In the genomic region with DNA sequence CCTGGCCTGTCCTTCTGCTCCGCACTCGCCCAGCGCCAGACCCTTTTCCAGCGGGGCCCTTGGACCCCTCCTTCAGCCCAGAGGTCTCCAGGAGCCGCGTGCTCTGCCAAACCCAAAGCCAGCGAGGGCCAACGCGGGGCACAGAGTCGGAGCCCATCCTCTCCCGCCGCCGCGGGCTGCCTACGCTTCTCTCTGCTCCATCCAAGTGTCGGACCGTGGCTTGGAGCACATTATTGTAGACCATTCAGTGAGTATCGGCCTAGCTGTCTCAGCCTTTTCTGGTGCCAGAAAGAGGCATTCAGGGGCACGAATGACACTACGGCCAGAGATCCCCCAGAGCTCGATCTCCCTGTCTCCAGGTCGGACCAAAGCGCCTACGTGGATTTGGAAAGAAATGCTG, we compare ENCODE assay signal across 9 mouse cellular contexts. TPM values are rescaled to one million over a fixed set of nuclear protein-coding genes. Genes with fewer than 3 reads are reported as not detected.
DNase-seq lines count a peak whose midpoint lies in the region; ATAC-seq and TF ChIP-seq lines count a peak whose summit lies in the region.
"Had no signal": no experiment of that assay in that cellular context is flagged by ENCODE, and none has a peak within 500 bp of the region (broad histone marks: within the 10 kb centered on the region; RNA-seq: fewer than 3 reads in every experiment).

No protein-coding gene starts in this region.

- no peak for TF ChIP-seq CTCF in lung, postnatal 0 days (IDR thresholded peaks at IDR 0.05)

- no peak for TF ChIP-seq EP300 in lung, postnatal 0 days (IDR thresholded peaks at IDR 0.05)

- H3K27me3 ChIP-seq in lung, postnatal 0 days (replicated peaks; ENCODE audit: insufficient read depth, low read length) = peaks cover 24% of the 10 kb centered on the region
- peaks cover 31% of the 10 kb centered on the region for H3K27me3 ChIP-seq in limb, embryonic 11.5 days (ENCODE audit: control insufficient read depth, insufficient read depth, low read length)
- H3K27me3 ChIP-seq in stomach, embryonic 14.5 days (ENCODE audit: control insufficient read depth, insufficient read depth, low read length) = peaks cover 17% of the 10 kb centered on the region; the same call in 1 of the 2 replicates

- H3K9ac ChIP-seq in lung, postnatal 0 days (replicated peaks; ENCODE audit: low read depth) = no peak overlapping the region
- peak overlapping the region; percentile 47 for H3K9ac ChIP-seq in limb, embryonic 11.5 days (ENCODE audit: low read length)
- H3K9ac ChIP-seq in stomach, embryonic 14.5 days (replicated peaks; ENCODE audit: low read depth, low read length) = peak overlapping the region; percentile 57; the same call in 1 of the 2 replicates

- H3K4me1 ChIP-seq in lung, postnatal 0 days (ENCODE audit: insufficient read depth, low read depth, low read length) = no peaks in the 10 kb centered on the region
- peaks cover 5% of the 10 kb centered on the region; the same call in 1 of the 2 replicates for H3K4me1 ChIP-seq in limb, embryonic 11.5 days (ENCODE audit: control insufficient read depth, insufficient read depth, low read length)
- H3K4me1 ChIP-seq in stomach, embryonic 14.5 days (ENCODE audit: control insufficient read depth, insufficient read depth, low read length) = 0 out of 2 replicates have a peak, but pooled peaks cover 3% of the 10 kb centered on the region

- H3K36me3 ChIP-seq in lung, postnatal 0 days (ENCODE audit: insufficient read depth, low read length) = no peaks in the 10 kb centered on the region
- H3K36me3 ChIP-seq in limb, embryonic 11.5 days (ENCODE audit: control insufficient read depth, insufficient read depth, low read length) = no peaks in the 10 kb centered on the region
- H3K36me3 ChIP-seq in stomach, embryonic 14.5 days (ENCODE audit: control insufficient read depth, insufficient read depth, low read length) = no peaks in the 10 kb centered on the region

- ATAC-seq in lung, postnatal 0 days = no peak
- no peak; the same call in 1 of the 2 replicates for ATAC-seq in limb, embryonic 11.5 days (ENCODE audit: insufficient number of reproducible peaks, low FRiP score, low TSS enrichment, low read depth)
- ATAC-seq in stomach, embryonic 14.5 days (ENCODE audit: insufficient number of reproducible peaks, insufficient read depth, low FRiP score, low read depth) = no peak

- no peaks in the 10 kb centered on the region for H3K9me3 ChIP-seq in lung, postnatal 0 days (ENCODE audit: low read length)
- H3K9me3 ChIP-seq in limb, embryonic 11.5 days (ENCODE audit: control insufficient read depth, low read length) = no peaks in the 10 kb centered on the region
- no peaks in the 10 kb centered on the region for H3K9me3 ChIP-seq in stomach, embryonic 14.5 days (ENCODE audit: control insufficient read depth, low read depth, low read length)
- H3K9me3 ChIP-seq: megakaryocyte, embryonic 14.5 days had no signal

- H3K4me3 ChIP-seq in lung, postnatal 0 days (ENCODE audit: low read depth, low read length) = peak overlapping the region; percentile 23; the same call in 1 of the 2 replicates
- H3K4me3 ChIP-seq in limb, embryonic 11.5 days (ENCODE audit: low read depth, low read length) = peak overlapping the region; percentile 48
- H3K4me3 ChIP-seq in stomach, embryonic 14.5 days (ENCODE audit: low read depth, low read length) = peak overlapping the region; percentile 56
- H3K4me3 ChIP-seq: megakaryocyte, embryonic 14.5 days had no signal

- WGBS in lung, postnatal 0 days = 1% methylated on average over 22 of the region's 24 CpGs
- under 1% methylated on average over 24 of the region's 24 CpGs for WGBS in limb, embryonic 11.5 days
- WGBS in stomach, embryonic 14.5 days = under 1% methylated on average over 24 of the region's 24 CpGs

- H3K27ac ChIP-seq in lung, postnatal 0 days (ENCODE audit: low read length) = no peak overlapping the region
- H3K27ac ChIP-seq in limb, embryonic 11.5 days (replicated peaks; ENCODE audit: low read depth, low read length) = no peak overlapping the region
- peak overlapping the region; percentile 44; the same call in 1 of the 2 replicates for H3K27ac ChIP-seq in stomach, embryonic 14.5 days (ENCODE audit: low read length)

- DNase-seq in adrenal gland, postnatal 14 days = peak; percentile 14
- DNase-seq in adrenal gland, adult 2 months = no peak
- no peak for DNase-seq in lung, postnatal 0 days (ENCODE audit: low spot score)
- no peak for DNase-seq in lung, postnatal 10 days
- DNase-seq in limb, embryonic 11.5 days (ENCODE audit: low spot score) = no peak
- no peak for DNase-seq in gastrocnemius, postnatal 10 days
- no peak for DNase-seq in ovary, postnatal 14 days (ENCODE audit: low spot score)

- peak overlapping the region; percentile 40 for H3K4me2 ChIP-seq in lung, postnatal 0 days (replicated peaks; ENCODE audit: low read depth, low read length)
- H3K4me2 ChIP-seq in limb, embryonic 11.5 days (ENCODE audit: low read depth, severe bottlenecking) = peak overlapping the region; percentile 97
- peak overlapping the region; percentile 88 for H3K4me2 ChIP-seq in stomach, embryonic 14.5 days (replicated peaks; ENCODE audit: low read depth, low read length)

RNA-seq across cellular contexts. Expression of a gene that starts 0.6 kb away (rescaled TPM):
- 29.5 and 37.0 TPM in 2 replicates for total RNA-seq in adrenal gland, postnatal 14 days (2021)
- 10 to 100 TPM; 24.4 to 40.6 TPM for total RNA-seq in adrenal gland, adult 2 months (2021)
- 25.6 and 25.9 TPM in 2 replicates for polyA plus RNA-seq in adrenal gland, adult 2 months (2012; rRNA removed)
- 0.11 and 0.23 TPM in 2 replicates for polyA plus RNA-seq in lung, postnatal 0 days (2015; fragmentation: Nextera tagmentation; extraction: Ambion mirVana)
- polyA plus RNA-seq in limb, embryonic 11.5 days (2014; fragmentation: Nextera tagmentation; extraction: Ambion mirVana) = 0.48 and 0.82 TPM in 2 replicates
- 13.3 and 13.8 TPM in 2 replicates for polyA plus RNA-seq in stomach, embryonic 14.5 days (2014; fragmentation: Nextera tagmentation; extraction: Ambion mirVana)
- 1 to 10 TPM; 4.1 to 7.5 TPM for total RNA-seq in gastrocnemius, postnatal 10 days (2021)

Comparison
In these comparisons a context has a peak if more than half of its experiments do, and no peak if none do; other contexts are left out.
1. H3K4me2 ChIP-seq: peak in every context shown above with its lines; median percentile 97 in limb, embryonic 11.5 days; 88 in stomach, embryonic 14.5 days; 40 in lung, postnatal 0 days.